22 mouse cellular contexts compared by ENCODE assay signal in genomic region chr3:58895131-58895530, GRCm38 (mm10). TPM values are rescaled to one million over a fixed set of nuclear protein-coding genes. Genes with fewer than 3 reads are reported as not detected.
"Had no signal": no experiment of that assay in that cellular context is flagged by ENCODE, and none has a peak within 500 bp of the region (broad histone marks: within the 10 kb centered on the region; RNA-seq: fewer than 3 reads in every experiment).

No protein-coding gene starts in this region.

- H3K27ac ChIP-seq: midbrain, embryonic 10.5 days; midbrain, embryonic 12.5 days; neural tube, embryonic 12.5 days had no signal

- H3K27me3 ChIP-seq: midbrain, embryonic 12.5 days; neural tube, embryonic 12.5 days had no signal

- H3K4me3 ChIP-seq: midbrain, embryonic 10.5 days; midbrain, embryonic 12.5 days; myocyte; neural tube, embryonic 12.5 days had no signal

- H3K4me1 ChIP-seq: neural tube, embryonic 12.5 days had no signal

- H3K9ac ChIP-seq: lung, embryonic 14.5 days; midbrain, embryonic 12.5 days; neural tube, embryonic 12.5 days had no signal

- ATAC-seq: midbrain, embryonic 16.5 days had no signal

- DNase-seq: lung, adult 18-20 months; lung, embryonic 14.5 days; lung, postnatal 10 days; lung, postnatal 4 days; midbrain, embryonic 14.5 days; retina, postnatal 1 day; right cerebral cortex, adult 18-20 months; right cerebral cortex, postnatal 25 days; right cerebral cortex, postnatal 4 days; spleen, adult 18-20 months; thymus, adult 18-20 months; thymus, postnatal 14 days; thymus, postnatal 36 days had no signal

- H3K4me2 ChIP-seq: lung, embryonic 14.5 days; midbrain, embryonic 12.5 days; neural tube, embryonic 12.5 days had no signal

- H3K9me3 ChIP-seq: midbrain, embryonic 10.5 days; midbrain, embryonic 12.5 days; neural tube, embryonic 12.5 days had no signal

- H3K36me3 ChIP-seq: midbrain, embryonic 10.5 days; midbrain, embryonic 12.5 days; neural tube, embryonic 12.5 days had no signal

RNA-seq across cellular contexts. Expression of gene Clrn1, which starts 10.0 kb away (rescaled TPM):
- polyA plus RNA-seq: liver, embryonic 16.5 days; myocyte; small intestine, adult 2 months; stomach, embryonic 14.5 days; stomach, embryonic 16.5 days had no signal
